Mouse (Mus musculus) T-helper 2 cell (primary cell): ENCODE measurements around the gene Tsks.

Experiments
- in situ Hi-C: fragments of 300-600 bp; cut with MboI, MseI; formaldehyde crosslinking; loops from one replicate; pipeline ENCODE4 v1.15.1; 2025; ENCODE audit warnings: high pct_unique_total_duplicates

Gene Tsks

GRCm38 (mm10) chr7:44974383-44975116, 31.5 kb downstream of the Tsks start, which contains the start of gene Cpt1c:
TSS of gene Cpt1c (minus strand) at chr7:44974851.
- in situ Hi-C loops = no loop called here

DNA sequence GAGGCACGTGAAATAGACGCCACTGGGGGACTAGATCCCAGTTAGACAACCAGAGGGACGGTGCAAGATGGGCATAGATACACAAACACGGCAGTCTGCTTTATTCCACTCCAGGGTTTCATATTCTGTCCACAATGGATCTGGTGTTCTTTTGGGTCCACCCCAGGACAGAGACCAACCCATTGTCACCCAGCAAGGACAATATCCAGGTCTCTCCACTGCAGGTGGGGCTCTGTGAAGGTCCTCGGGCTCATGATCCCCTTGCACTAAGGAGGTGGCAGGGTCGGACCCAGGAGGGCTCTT, 32.1 kb downstream of the Tsks start:
- in situ Hi-C loops = no loop called here

GRCm38 (mm10) chr7:44978300-44978699, 35.3 kb downstream of the Tsks start:
- in situ Hi-C loops = no loop called here

DNA sequence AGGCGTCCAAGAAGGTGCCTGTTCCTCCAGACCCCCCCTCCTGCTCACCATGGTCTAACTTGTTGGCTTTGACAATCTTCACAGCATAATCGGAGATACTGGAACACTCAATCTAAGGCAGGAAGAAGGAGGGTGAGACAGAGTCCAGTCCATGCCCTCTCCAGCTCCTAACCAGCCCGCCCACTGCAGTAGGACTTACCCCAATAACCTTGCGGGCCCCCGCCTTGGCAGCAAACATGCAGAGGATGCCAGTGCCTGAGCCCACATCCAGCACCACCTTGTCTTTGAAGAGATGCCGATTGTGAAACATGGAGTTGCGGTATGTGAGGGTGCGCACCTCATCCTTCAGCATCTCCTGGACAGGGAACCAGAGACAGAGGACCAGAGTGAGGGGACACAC, 38.5 kb downstream of the Tsks start:
- in situ Hi-C loops = no loop called here

DNA sequence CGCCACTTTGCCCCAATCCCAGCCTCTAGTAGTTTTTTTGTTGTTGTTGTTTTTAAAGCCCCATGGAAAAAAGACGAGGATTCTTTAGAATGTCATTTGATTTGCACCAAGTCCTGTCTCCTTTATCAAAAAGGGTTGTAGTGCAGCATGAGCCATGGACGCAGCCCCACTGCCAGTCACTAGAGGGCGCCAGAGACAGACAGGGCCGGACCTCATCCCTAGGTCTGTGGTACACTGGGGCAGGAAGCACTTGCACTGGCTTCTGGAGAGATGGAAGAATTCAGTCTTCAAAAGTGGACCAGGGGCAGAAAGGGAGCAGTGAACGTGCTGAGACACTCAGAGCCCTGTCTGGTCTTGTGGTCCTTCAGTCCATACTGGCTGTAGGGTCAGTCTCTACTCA, 40.1 kb downstream of the Tsks start:
- in situ Hi-C loops = no loop called here

DNA sequence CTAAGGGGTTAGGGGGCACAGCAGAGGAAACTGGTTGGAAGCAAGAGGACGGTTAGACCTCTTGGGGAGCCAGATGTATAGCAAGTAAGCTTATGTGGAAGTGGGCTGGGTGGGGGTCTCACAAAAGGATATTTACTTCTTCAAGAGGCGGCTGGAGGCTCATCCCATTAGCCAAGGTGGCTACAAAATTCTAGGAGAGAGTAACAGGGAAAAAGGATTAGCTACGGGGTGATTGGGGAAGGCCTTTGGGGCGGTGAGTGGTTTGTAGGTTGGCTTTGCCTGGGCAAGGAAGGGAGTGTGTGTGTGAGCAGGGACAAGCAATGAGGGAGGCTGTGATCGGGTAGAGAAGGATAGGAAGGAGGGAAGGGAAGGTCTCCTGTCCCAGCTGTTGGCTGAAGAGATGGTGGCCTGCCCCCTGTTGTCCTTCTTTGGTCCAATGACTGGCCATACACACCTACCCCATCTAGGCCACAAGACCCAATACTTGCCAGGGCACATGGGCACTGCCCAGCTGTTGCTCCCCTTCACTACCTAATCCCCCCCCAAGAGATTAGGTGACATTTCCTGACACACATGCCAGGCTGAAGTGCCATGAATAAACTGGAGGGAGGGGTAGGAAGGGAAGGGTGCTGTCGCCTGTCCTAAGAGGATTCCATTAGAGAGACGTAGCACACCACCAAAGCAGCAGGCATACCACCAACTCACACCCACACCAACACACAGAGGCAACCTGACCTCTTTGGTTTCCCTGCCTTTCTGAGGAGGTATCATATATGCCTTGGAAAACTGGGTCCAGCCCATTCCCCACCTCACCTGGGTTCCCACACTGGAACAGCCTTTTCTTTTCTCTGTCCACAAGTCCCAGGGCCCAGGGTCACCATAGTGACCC, 41.2 kb downstream of the Tsks start:
- in situ Hi-C loops = no loop called here

GRCm38 (mm10) chr7:44984833-44985164, 41.8 kb downstream of the Tsks start:
- in situ Hi-C loops = no loop called here

DNA sequence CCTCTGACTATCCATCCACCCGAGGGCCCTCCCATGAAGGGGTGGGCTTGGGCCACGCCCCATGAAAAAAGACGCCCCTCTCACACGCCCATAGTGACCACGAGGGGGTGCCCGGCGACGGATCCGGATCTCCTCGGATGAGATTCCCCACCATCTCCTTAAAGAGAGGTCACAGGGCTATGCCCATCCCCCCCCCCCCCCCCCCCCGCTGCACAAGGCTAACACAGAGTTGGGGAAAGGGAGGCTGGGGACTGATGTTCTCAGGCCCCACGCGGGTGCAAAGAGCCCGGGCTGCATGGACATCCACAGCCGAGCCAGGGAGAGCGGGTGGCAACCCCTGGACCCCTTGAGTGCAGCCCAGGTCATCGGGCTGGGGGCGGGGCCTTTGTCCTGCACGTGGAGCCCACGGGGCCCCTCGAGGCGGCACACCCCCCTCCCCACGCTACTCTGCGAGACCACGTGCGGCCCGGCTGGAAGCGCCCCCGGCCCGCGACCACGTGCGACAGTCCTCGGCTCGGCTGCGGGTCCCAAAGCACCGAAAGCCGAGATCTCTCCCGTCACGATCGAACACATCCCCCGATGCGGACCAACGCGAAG, 42.7 kb downstream of the Tsks start:
- in situ Hi-C loops = no loop called here

GRCm38 (mm10) chr7:44986192-44986878, 43.3 kb downstream of the Tsks start, which contains the start of gene Prmt1:
TSS of gene Prmt1 (minus strand) at chr7:44986568.
- in situ Hi-C loops = no loop called here

GRCm38 (mm10) chr7:44986879-44987718, 44.1 kb downstream of the Tsks start:
- in situ Hi-C loops = no loop called here

DNA sequence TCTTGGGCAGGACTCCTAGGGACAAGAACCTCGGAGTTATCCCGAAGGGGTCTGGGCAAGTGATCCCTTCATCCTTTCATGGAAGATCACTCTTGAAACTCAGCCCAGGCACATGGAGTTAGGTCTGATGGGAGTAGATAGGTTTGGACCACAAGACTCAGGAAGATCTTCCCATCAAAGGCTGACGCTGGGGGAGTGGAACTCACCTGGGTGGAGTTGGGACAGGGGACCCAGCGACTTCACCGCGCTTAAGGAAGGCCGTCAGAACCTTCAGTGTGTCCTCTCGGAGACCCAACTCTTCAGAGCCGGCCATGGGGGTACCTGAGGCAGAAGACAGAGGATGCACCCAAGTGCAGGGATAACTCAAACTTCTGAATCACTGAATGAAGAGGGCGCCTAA, 53.7 kb downstream of the Tsks start:
- in situ Hi-C loops = no loop called here

DNA sequence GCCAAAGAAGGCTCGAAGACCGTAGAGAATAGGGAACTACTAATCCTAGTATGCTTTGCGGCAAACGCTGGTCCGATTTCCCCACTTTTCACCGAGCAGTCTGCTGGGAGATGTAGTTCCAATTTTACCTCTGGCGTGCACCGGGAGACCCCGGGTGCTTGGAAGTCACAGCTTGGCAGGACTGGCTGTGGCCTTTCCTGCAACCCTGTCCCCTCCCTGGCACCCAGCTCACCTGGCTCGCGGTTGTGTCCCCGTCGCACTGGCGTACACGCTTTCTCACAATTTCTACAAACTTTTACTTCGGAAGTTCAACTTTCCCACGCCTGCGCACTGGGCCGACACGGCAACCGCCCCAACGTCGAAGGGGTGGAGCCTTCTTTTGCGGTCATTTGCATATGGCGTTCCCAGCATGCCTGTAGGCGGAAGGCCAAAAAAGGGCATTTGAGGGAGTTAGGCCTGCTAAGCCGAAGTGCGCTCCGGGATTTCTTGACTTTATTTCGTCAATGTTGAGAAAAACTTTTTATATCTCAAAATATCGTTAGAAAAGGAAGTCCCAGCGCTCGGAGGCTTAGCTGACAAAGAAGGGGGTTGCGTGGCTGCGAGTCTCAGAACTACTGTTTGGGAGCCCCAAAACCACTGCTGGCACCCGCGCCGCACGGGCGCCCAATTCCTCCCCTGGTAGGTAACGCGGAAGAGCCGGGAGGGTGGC, 54.4 kb downstream of the Tsks start, which contains the start of gene Irf3:
TSS of gene Irf3 (plus strand) at position 418 of the 709 bp plus-strand sequence.
- in situ Hi-C loops = no loop called here

DNA sequence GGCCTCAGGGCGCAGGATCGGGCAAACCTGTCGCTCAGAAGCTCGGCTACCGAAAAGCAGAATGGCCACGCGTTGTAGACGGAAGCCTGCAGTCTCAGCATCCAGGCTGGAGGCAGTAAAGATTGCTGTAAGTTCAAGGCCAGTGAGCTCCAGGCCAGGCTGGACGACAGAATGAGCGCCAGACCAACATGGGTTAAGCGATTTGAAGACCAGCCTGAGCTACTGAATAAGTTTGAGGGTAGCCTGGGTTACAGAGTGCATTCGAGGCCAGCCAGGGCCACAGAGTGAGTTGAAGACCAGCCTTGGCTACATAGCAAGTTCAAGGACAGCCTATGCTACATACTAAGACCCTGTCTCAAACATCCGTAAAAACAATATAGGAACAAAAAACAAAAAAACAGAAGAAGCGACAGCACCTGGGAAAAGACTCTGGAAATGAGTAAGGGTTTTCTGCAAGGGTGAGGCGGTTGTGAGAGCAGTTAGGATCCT, 55.0 kb downstream of the Tsks start:
- in situ Hi-C loops = no loop called here

GRCm38 (mm10) chr7:44998501-44998955, 55.5 kb downstream of the Tsks start, which contains the start of gene Bcl2l12:
TSS of gene Bcl2l12 (minus strand) at chr7:44998712.
- in situ Hi-C loops = no loop called here

DNA sequence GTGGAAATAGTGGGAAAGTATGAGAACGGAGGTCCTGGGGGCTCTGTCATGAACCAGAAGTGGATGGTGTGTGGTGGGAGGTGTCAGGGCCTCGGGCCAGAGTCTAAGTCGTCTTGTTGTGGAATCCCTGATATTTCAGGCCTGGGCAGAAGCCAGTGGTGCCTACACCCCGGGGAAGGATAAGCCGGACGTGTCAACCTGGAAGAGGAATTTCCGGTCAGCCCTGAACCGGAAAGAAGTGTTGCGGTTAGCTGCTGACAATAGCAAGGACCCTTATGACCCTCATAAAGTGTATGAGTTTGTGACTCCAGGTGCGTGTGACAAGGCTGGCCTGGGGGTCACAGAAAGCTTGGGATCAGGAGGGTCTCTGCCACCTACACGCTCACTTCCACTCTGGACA, 56.7 kb downstream of the Tsks start:
- in situ Hi-C loops = no loop called here

- in situ Hi-C loops = no loop called here
These were observed 57.6 kb downstream of the Tsks start for GRCm38 (mm10) chr7:45000539-45001114.

DNA sequence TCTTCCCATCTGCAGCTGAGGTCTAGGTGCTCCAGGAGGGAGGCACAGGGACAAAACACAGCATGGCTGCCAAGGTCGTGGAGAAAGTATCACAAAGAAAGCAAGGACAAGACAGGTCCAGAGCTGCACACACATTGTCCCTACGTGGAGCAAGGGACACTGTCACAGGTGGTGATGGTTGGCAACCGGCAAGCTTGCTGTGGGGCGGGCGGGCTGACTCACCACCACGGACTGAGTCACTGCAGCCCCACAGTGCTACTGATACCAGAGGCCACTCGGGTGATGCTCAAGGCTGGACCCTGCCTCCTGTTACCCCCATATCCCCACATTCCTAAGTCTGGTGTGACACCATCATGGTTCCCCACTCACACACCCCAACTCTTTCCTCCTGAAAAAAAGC, 59.4 kb downstream of the Tsks start:
- in situ Hi-C loops = no loop called here

DNA sequence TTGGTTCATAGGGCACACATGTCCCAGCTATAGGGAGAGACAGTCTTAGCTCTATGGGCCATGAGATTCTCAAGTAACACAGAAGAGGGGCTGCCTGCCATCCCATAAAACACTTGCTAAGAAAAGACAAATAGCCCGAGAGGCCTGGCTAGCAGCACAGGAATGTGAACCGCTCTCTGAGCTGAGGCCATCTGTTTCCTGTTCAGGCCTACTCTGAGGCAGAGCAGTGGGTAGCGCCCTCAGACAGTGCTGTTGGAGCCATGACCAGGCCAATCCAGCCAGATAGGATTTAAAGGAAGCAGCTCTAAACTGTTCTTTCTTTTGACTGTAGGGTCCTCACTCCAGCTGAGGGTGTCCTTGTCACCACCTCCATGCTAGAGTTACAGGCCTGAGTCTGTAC, 61.5 kb downstream of the Tsks start:
- in situ Hi-C loops = no loop called here

GRCm38 (mm10) chr7:45005321-45005992, 62.5 kb downstream of the Tsks start:
- in situ Hi-C loops = no loop called here
